Mouse (Mus musculus): ENCODE results near the gene Tep1.
A peak's percentile ranks its signal among the peaks of the same experiment; 100 is the strongest.

Gene Tep1

DNA sequence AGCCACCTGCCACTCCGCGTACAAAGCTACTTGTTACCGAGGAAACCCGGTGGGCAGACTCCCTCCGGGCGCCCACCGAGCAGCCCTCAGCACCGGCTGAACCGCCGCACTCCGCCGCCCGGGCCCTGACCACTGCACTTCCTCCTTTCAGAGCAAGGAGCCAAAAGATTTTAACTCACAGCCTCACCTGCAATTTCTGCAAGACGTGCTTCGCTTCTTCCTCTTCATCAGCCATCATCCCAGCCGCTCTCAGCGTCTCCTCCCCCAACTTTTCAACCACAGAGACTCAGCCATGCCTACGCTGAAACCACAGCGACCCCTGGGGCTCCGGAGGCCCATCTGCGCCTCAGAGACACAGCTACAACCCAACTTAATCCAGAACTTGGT, 85.1 kb downstream of the Tep1 start, which contains the start of gene Ttc5:
Gene Ttc5, minus strand, starts transcription at position 269 of the 387 bp plus-strand sequence.
- peak; percentile 82 to 93 for DNase-seq

DNA sequence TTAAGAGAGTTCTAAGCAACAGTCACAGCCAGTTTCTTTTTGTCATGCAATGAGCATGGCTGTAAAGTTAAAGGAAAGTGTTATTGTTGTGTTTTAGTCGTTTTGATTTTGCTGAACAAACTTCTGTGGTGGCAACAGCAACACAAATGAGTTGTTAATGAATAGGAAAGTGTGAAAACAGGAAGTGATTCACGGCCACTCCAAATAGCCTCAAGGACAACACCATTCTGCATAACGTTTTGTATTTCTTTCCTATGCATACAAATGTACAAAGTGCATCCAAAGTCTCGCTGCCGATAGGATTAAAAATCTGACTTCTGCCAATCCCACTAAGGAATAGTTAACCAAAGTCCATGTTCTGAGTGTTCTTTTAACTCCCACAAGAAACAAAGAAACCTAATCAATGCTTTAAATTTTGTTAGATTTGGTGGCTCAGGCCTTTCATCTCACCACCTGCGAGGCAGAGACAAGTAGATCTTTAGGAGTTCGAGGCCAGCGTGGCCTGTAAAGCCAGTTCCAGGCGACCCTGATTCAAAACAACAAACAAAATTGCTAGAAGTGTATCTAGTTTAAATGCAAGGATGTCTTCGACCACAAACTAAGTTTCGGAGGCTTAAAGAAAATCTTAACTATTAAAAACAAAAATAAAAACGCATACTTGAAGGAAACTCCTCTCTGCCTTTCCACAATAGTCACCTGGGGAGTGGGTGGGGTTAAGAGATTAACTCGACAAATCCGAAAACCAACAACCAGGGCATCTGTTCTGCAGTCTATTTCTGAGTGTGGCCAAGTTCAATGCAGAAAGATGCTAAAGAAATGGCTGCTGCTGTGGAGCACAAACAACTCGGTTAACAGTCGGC, 85.7 kb downstream of the Tep1 start:
- no peak for DNase-seq

DNA sequence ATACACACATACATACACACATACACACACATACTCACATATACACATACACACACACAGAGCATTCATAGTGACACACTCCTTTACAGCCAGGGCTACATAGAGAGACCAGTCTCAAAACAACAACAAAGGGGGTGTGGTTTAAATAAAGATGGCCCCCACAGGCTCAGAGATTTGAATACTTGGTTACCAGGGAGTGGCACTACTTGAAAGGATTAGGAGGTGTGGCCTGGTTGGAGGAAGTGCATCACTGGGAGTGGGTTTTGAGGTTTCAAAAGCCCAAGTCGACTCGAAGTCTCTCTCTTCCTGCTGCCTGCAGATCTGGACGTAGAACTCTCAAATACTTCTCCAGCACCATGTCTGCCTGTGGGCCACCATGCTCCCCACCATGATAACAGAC, 88.2 kb downstream of the Tep1 start:
- no peak for DNase-seq
